Mouse (Mus musculus) monocyte, adult 5-6 weeks (primary cell): ENCODE data around the gene Scnn1g. TPM values are rescaled to one million over a fixed set of nuclear protein-coding genes. Genes with fewer than 3 reads are reported as not detected.

Experiments
- ATAC-seq: fragments of 153-309, 156-312 bp; replicated peaks from 2 replicates; pipeline ENCODE4 v1.8.0; 2017; ENCODE audit warnings: mild to moderate bottlenecking; ENCODE audit not compliant: low TSS enrichment, insufficient number of reproducible peaks, severe bottlenecking, poor library complexity, low FRiP score
- total RNA-seq: library from RNA; stranded (forward); fragments of 200-1000, 200-491, 200-594 nt; gene quantifications from 3 replicates; pipeline ENCODE4 v1.2.3, GENCODE M21; 2017

Gene Scnn1g
- total RNA-seq, 1 experiment from 2014 or later, result 1.6 TPM

DNA sequence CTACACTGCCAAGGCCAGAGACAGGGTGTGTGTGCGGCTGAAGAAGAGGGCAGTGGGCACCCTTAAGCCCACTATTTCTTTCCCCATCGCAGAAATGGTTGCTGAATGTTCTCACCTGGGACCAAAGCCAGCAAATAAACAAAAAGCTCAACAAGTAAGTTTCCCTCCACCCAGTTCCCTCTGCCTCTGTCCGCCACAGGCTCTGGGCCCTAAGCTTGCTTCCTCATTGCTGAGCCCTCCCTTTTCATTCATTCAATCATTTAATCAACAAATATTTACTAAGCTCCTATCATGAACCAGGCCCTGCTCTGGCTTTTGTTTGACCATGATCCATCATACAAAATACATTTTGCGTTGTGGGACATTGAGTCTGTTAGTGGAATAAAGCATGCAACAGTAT, 29.0 kb downstream of the Scnn1g start:
- no peak for ATAC-seq

DNA sequence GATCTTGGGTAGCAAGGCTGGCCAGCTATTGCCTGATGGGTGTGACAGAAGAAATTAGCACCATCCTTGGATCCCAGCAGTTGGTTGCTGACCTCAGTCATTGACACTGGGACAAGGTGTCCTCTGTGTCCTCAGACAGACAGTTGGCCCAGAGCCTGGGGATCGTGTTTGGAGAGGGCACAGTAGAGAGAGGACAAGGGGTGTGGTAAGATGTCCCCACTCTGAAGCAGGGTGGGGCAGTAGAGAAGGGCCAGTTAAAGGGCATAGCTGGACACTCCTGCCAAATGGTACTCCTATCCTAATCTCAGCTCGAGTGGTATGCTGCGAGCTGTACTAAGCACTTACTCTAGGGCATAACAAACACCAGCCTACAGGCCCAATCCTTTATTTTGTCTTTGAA, 33.6 kb downstream of the Scnn1g start:
- no peak for ATAC-seq

DNA sequence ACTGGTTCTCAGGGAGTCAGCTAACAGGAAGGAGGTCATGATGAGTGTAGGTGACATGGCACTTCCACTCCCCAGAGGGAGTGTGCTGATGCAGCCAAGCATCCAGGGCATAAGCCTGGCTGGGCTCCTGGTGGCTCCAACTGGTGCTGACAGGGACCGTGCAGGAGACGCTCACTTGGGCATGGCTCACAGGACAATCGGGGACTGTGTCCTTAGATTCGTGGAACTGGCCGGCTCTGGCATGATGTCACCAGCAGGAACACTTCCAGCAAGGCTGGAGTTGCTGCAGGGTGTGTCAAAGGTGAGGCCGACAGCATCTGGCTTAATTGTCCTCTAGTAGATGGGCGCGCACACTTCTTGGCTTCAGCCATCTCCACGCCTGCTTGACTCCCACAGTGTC, 34.7 kb downstream of the Scnn1g start:
- ATAC-seq, result no peak

DNA sequence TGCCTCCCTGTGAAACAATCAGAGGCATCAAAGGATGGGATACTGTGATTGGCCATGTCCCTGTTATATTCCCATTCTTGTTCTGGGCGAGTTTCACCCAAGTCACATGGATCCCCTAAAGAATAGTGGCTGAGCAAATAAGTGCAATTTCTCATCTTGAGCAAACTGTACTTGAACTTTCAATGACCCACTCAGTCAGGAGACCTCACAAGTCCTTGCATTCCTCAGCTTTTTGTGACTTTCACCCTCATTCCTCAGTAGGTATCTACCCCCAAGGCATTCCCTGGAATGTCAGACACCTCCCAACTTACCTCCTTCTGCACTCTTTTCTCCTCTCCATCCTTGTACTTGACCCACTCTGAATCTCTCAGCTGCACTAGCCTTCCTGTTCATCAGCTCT, 44.3 kb downstream of the Scnn1g start:
- ATAC-seq, result no peak

DNA sequence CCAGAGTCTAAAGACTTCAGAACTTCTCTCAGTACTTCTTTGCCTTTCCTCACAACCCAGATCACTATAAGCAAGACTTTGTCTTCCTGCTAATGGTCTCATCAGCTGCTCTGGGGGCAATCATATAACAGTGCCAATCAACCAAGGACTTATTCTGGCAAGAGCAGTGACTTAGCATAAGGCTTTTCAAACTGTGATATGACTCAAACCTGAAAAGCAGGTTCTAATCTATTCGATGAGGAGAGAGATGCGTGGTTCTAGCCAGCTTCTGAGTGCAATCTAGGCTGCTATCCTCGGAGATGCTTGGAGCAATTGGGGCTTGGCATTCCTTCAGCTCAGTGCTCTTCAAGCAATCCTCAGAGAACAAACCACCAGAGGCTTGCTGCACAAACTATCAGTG, 44.7 kb downstream of the Scnn1g start:
- no peak for ATAC-seq

DNA sequence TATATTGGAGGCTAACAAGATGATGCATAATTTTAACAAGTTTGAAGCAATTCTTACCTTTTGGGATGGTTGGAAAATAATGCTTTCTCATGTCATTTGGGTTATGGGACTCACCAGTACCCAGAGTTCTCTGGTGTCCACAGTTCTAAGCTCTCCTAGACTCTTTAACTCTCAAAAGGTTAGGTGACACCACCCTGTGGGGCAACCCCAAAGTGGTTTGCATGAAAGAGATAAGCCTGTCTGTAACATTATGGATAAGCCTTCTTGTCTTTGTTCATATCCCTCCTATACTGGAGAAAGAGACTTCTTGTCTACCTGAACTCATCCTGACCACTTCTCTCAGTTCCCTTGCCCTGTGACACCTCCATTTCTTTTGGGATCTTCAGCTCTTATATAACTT, 45.1 kb downstream of the Scnn1g start:
- ATAC-seq, result no peak

DNA sequence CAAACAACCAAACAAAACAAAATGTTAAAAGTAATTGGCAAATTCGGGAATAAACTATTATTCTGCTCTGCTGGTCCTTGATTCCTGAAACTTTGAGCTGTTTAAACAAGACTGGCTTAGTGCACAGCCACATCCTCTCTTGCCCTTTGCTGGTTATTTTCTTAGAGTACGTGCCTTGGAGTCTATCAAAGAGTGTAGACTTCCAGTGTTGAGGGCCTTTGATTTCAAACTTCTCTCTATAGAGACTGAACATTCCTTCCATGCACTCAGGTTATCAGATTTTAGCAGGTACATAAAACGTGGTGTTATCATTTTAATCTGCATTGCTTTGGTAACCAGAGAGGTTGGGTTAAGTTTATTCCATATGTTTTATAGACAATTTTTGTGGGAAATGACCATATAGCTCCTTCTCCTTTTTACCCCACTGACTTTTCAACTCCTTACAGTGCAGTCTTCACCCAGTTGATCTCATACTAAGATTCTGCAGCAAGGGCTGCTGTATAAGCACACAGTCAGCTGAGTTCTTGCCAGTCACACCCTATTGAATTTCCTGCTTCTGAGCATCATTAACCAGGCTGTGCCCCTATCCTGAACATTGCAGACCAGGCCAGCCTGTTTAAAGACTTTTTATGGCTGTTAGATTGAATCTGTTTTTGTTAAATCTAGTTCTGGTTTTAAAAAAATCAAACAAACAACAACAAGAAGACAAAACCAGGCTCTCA, 48.1 kb downstream of the Scnn1g start:
- ATAC-seq, result no peak

DNA sequence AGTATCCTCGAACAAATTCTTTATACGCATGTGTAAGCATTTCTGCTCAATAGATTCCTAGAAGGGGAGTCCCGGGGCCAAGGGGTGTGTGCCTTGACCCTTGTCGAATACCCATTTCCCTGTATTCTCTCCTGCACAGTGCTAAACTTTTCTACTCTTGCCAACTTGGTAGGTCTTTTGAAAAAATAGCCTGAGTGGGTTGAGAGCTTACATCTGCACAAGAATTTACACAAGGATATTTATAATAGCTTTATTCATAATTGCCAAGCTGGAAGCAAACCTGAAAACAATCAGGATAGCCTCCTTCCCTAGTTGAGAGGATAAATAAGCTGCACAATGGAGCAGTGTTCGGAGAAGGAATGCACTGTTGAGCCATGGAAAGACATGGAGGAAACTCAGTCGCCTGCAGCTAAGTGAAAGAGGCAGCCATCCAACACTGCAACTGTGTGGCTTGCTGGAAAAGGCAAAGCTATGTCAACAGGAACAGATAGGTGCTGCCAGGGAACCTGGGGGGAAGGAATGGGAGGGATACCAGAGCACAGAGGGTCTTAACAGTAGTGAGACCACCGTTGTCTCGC, 51.5 kb downstream of the Scnn1g start:
- ATAC-seq, result no peak

DNA sequence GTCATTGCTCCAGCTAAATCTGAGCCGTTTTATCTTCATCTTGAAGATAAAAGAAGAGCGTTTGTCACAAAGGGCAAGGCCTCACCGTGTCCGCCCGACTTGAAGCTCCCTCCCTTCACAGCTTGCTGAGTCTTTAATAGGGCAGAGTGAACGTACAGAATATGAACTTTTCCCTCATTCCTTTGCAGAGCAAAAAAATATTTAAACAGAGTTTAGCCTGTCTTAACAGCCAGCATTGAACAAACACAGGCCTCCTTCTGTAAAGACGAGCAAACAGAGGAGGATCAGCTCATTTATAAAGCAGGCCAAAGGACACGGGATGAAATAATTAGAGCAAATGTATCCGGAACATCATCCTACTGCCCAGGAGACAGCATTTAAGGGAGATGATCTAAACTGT, 63.5 kb downstream of the Scnn1g start:
- no peak for ATAC-seq

DNA sequence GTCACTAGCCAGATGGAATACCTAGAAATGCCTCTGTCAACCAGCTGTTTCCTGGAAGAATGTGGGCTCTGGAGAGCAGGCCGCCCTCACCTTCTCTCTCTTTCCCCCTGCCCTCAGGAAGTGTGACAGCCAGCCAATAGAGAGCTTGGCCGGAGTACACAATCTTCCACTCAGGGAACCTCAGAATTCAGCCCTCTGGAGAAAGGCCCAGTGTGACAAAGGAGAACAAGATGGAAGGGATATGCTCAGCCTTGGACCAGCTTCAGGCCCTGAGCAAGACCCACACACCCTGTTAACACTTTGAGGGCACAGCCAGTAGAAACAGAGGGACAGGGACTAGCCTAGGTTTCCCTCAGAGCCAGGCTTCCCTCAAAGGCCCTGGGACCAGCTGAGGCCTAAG, 68.2 kb downstream of the Scnn1g start:
- no peak for ATAC-seq

DNA sequence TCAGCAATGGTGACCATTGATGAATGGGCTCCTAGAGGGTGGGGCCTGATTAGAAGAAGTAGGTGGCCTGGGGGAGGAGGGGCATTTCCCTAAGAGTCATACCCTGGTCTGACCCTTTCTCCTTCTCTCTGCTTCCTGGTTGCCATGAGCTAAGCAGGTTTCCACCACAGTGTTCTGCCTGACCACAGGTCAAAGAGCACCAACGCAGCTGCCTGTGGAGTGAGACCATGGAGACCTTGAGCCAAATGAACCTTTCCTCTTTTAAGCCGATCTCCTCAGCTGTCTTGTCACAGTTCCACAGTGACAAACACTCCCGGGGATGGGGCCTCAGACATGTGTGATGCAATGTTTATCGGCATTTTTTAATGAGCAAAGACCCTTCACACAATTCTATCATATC, 68.7 kb downstream of the Scnn1g start:
- ATAC-seq, result no peak

DNA sequence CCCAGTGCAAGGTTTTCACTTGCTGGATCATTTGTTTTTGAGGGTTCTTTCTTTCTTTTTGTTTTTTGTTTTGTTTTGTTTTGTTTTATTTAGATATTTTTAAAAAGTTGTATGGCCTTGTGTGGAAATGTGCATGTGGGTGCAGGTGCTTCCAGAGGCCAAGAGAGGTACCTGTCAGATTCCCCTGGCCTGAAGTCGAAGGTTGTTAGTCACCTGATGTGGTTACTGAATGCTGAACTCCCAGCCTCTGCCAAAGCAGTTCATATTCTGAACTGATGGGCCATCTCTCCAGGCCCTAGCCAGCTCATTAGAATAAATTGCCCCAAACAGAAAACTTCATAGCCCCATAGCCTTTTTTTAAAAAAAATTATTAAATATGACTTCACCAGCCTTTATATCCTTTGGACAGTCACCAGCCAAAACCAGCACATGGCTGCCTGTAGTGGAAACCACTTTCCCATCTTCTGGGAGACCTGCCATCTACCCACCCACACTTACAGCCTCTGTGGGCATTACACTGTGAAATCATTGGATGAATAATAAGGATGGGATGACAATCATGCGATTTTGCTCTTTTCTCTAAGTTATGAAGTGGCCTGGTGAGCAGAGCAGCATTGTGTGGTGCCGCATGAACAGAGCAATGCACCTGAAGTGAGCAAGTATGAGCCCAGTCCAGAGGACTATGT, 71.7 kb downstream of the Scnn1g start:
- ATAC-seq, result no peak

DNA sequence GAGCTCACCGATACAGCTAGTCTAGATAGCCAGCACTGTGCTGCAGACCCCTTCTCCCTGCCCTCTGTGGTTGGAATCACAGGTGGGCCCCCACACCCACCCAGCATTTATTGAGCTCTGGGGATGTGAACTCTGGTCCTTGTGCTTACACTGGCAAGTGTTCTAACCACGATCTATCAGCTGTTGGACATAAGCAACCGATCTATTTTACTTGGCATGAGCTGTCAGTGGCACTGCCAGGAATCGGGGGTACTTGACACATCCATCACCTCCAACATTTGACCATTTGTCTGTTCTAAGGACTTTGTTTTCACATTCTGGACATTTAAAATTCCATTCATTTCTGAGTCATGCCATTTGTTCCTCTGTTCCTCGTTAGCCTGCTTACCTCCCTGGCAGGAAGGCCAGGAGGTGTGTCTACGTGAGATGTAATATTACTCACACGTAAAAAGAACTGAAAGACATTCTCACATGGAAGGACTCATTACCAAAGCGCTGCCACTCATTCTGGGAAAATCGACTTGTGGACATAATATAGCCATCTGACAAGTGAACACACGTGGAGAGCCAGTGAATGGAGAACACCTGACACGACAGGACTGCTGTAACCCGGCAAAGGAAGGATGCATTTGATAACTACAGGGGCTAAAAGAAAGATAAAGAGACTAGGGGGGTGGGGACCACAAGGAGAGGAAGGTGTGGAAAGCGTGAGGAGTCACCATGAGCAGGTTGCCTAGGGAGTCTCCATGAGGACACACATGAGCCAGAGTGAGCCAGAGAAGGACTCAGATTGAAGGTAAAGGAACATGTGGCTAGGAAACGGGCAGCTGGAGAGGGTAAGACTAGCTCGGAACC, 73.7 kb downstream of the Scnn1g start:
- ATAC-seq, result no peak

Other genes starting within 250 kb of the Scnn1g start
- 4.4 to 7.9 TPM (median 7.3 TPM) in 3 replicates for gene Usp31, start 27.2 kb upstream of the Scnn1g start, total RNA-seq
- not detected in 3 replicates for gene Scnn1b, start 130.6 kb downstream of the Scnn1g start, total RNA-seq
- gene Cog7, start 247.2 kb downstream of the Scnn1g start, total RNA-seq, result 10.6 to 15.1 TPM (median 14.6 TPM) in 3 replicates